Mouse (Mus musculus) liver, embryonic 12.5 days (tissue): ENCODE measurements around the gene Zfp618. TPM values are rescaled to one million over a fixed set of nuclear protein-coding genes. Genes with fewer than 3 reads are reported as not detected.

Experiments
- ATAC-seq: fragments of 200-750 bp; cut with Nextera tagmentation; 2 replicates; pipeline ENCODE4 v1.8.0; 2017; ENCODE audit warnings: moderate number of reproducible peaks, mild to moderate bottlenecking, moderate library complexity
- H3K27ac ChIP-seq: fragments of 300-500 bp; sonication (generic); 2 replicates; pipeline ENCODE4 v1.5.1; 2016; ENCODE audit warnings: mild to moderate bottlenecking
- H3K27me3 ChIP-seq: fragments of 300-500 bp; sonication (generic); replicated peaks from 2 replicates; pipeline ENCODE4 v1.6.1; 2016; ENCODE audit warnings: mild to moderate bottlenecking, moderate library complexity
- H3K36me3 ChIP-seq: fragments of 300-500 bp; sonication (generic); 2 replicates; pipeline ENCODE4 v1.6.1; 2016; ENCODE audit warnings: mild to moderate bottlenecking, moderate library complexity
- H3K4me1 ChIP-seq: fragments of 300-500 bp; sonication (generic); 2 replicates; pipeline ENCODE4 v1.6.1; 2016
- H3K4me2 ChIP-seq: fragments of 300-500 bp; sonication (generic); 2 replicates; pipeline ENCODE4 v1.6.1; 2016; ENCODE audit warnings: mild to moderate bottlenecking, moderate library complexity
- H3K4me3 ChIP-seq: fragments of 300-500 bp; sonication (generic); 2 replicates; pipeline ENCODE4 v1.5.1; 2016; ENCODE audit warnings: mild to moderate bottlenecking, moderate library complexity
- H3K9ac ChIP-seq: fragments of 300-500 bp; sonication (generic); 2 replicates; pipeline ENCODE4 v1.6.1; 2016; ENCODE audit warnings: mild to moderate bottlenecking, moderate library complexity
- H3K9me3 ChIP-seq: fragments of 300-500 bp; sonication (generic); replicated peaks from 2 replicates; pipeline ENCODE4 v1.6.1; 2016; ENCODE audit warnings: mild to moderate bottlenecking, moderate library complexity
- WGBS: fragments of 180-500 bp; shearing (Covaris S2); methylation state at CpG from one replicate; pipeline ENCODE4 v1.1.7; 2016; ENCODE audit not compliant: insufficient replicate concordance; 5-methylcytosine and 5-hydroxymethylcytosine counted together
- polyA plus RNA-seq: library from polyadenylated mRNA; unstranded; fragments of >200 nt; fragmentation: Nextera tagmentation; extraction: Ambion mirVana; gene quantifications from 2 replicates; pipeline ENCODE4 v1.2.1, GENCODE M21; 2016

Zfp618 gene
- polyA plus RNA-seq, 1 experiment from 2014 or later = 5.8 TPM

- WGBS = 71% methylated on average over 5 of the region's 5 CpGs
- no peak overlapping the region for H3K9ac ChIP-seq
- H3K27me3 ChIP-seq = no peaks in the 10 kb centered on the region
These were observed 71.4 kb downstream of the Zfp618 start for GRCm38 (mm10) chr4:63036790-63037189.

GRCm38 (mm10) chr4:63037555-63037954 lies 72.2 kb downstream of the Zfp618 start:
- Histone ChIP-seq H3K4me1 (no peaks in the 10 kb centered on the region), H3K27ac (no peak overlapping the region), H3K4me3 (no peak overlapping the region), H3K4me2 (no peak overlapping the region), H3K9ac (no peak overlapping the region), H3K9me3 (no peaks in the 10 kb centered on the region), H3K27me3 (no peaks in the 10 kb centered on the region), H3K36me3 (no peaks in the 10 kb centered on the region)
- 69% methylated on average over 4 of the region's 4 CpGs for WGBS
- ATAC-seq = no peak

More at GRCm38 (mm10) chr4:63036790-63037189, 71.4 kb downstream of the Zfp618 start:
- no peak overlapping the region for H3K4me3 ChIP-seq
- no peaks in the 10 kb centered on the region for H3K4me1 ChIP-seq
- H3K9me3 ChIP-seq = no peaks in the 10 kb centered on the region
- no peak overlapping the region for H3K27ac ChIP-seq
- H3K4me2 ChIP-seq = no peak overlapping the region
- H3K36me3 ChIP-seq = no peaks in the 10 kb centered on the region
- no peak for ATAC-seq

- Histone ChIP-seq H3K9ac (no peak overlapping the region), H3K4me3 (no peak overlapping the region), H3K4me1 (no peaks in the 10 kb centered on the region), H3K27me3 (no peaks in the 10 kb centered on the region), H3K36me3 (no peaks in the 10 kb centered on the region), H3K4me2 (no peak overlapping the region), H3K27ac (no peak overlapping the region), H3K9me3 (no peaks in the 10 kb centered on the region)
- no peak for ATAC-seq
- WGBS = 35% methylated on average over 2 of the region's 2 CpGs
These were observed 72.9 kb downstream of the Zfp618 start for GRCm38 (mm10) chr4:63038265-63038664.

GRCm38 (mm10) chr4:63038937-63039336 lies 73.6 kb downstream of the Zfp618 start:
- 62% methylated on average over 10 of the region's 10 CpGs for WGBS

GRCm38 (mm10) chr4:63048606-63049005 lies 83.2 kb downstream of the Zfp618 start:
- Histone ChIP-seq H3K4me2 (no peak overlapping the region), H3K27ac (no peak overlapping the region), H3K27me3 (no peaks in the 10 kb centered on the region), H3K4me1 (peaks cover 20% of the 10 kb centered on the region), H3K9me3 (no peaks in the 10 kb centered on the region; the same call in 1 of the 2 replicates), H3K36me3 (no peaks in the 10 kb centered on the region), H3K4me3 (no peak overlapping the region), H3K9ac (no peak overlapping the region)
- ATAC-seq = no peak
- WGBS = 45% methylated on average over 3 of the region's 3 CpGs

More at GRCm38 (mm10) chr4:63038937-63039336, 73.6 kb downstream of the Zfp618 start:
- Histone ChIP-seq H3K4me3 (no peak overlapping the region), H3K4me2 (no peak overlapping the region), H3K36me3 (no peaks in the 10 kb centered on the region), H3K9me3 (no peaks in the 10 kb centered on the region), H3K9ac (no peak overlapping the region), H3K27ac (no peak overlapping the region), H3K27me3 (no peaks in the 10 kb centered on the region), H3K4me1 (no peaks in the 10 kb centered on the region)
- no peak for ATAC-seq

- Histone ChIP-seq H3K4me1 (peaks cover 20% of the 10 kb centered on the region), H3K4me2 (no peak overlapping the region), H3K9ac (no peak overlapping the region), H3K4me3 (no peak overlapping the region), H3K27ac (0 out of 2 replicates have a peak overlapping the region, but pooled peaks have one; percentile 2), H3K36me3 (no peaks in the 10 kb centered on the region), H3K27me3 (no peaks in the 10 kb centered on the region), H3K9me3 (no peaks in the 10 kb centered on the region; the same call in 1 of the 2 replicates)
- ATAC-seq = no peak
These were observed 84.4 kb downstream of the Zfp618 start for GRCm38 (mm10) chr4:63049596-63050318.

- no peaks in the 10 kb centered on the region; the same call in 1 of the 2 replicates for H3K9me3 ChIP-seq
- 57% methylated on average over 4 of the region's 4 CpGs for WGBS
- no peak overlapping the region for H3K9ac ChIP-seq
- peaks cover 20% of the 10 kb centered on the region for H3K4me1 ChIP-seq
- no peaks in the 10 kb centered on the region for H3K36me3 ChIP-seq
- H3K27me3 ChIP-seq = no peaks in the 10 kb centered on the region
- no peak for ATAC-seq
- no peak overlapping the region for H3K4me2 ChIP-seq
- no peak overlapping the region for H3K27ac ChIP-seq
- H3K4me3 ChIP-seq = no peak overlapping the region
These were observed 84.9 kb downstream of the Zfp618 start for GRCm38 (mm10) chr4:63050319-63050676.

- Histone ChIP-seq H3K9ac (no peak overlapping the region), H3K27ac (no peak overlapping the region), H3K4me2 (no peak overlapping the region), H3K9me3 (no peaks in the 10 kb centered on the region; the same call in 1 of the 2 replicates), H3K4me3 (no peak overlapping the region), H3K4me1 (peaks cover 20% of the 10 kb centered on the region), H3K27me3 (no peaks in the 10 kb centered on the region), H3K36me3 (no peaks in the 10 kb centered on the region)
- WGBS = 43% methylated on average over 4 of the region's 4 CpGs
- ATAC-seq = no peak
These were observed 85.6 kb downstream of the Zfp618 start for GRCm38 (mm10) chr4:63050949-63051348.

GRCm38 (mm10) chr4:63051940-63052661 lies 86.7 kb downstream of the Zfp618 start:
- Histone ChIP-seq H3K27me3 (no peaks in the 10 kb centered on the region), H3K36me3 (no peaks in the 10 kb centered on the region), H3K9ac (no peak overlapping the region), H3K9me3 (no peaks in the 10 kb centered on the region; the same call in 1 of the 2 replicates), H3K4me3 (no peak overlapping the region), H3K4me2 (no peak overlapping the region), H3K27ac (peak overlapping the region; percentile 45; the same call in 1 of the 2 replicates), H3K4me1 (peaks cover 20% of the 10 kb centered on the region)
- peak; percentile 46; the same call in 1 of the 2 replicates for ATAC-seq
- WGBS = 36% methylated on average over 7 of the region's 7 CpGs

- Histone ChIP-seq H3K27me3 (no peaks in the 10 kb centered on the region), H3K9ac (no peak overlapping the region), H3K4me2 (no peak overlapping the region), H3K9me3 (no peaks in the 10 kb centered on the region; the same call in 1 of the 2 replicates), H3K4me3 (no peak overlapping the region), H3K4me1 (peaks cover 20% of the 10 kb centered on the region), H3K27ac (no peak overlapping the region), H3K36me3 (no peaks in the 10 kb centered on the region)
- WGBS = 37% methylated on average over 2 of the region's 2 CpGs
- ATAC-seq = 0 out of 2 replicates have a peak, but pooled peaks have one; percentile 9
These were observed 87.3 kb downstream of the Zfp618 start for GRCm38 (mm10) chr4:63052662-63053033.

- no peaks in the 10 kb centered on the region for H3K9me3 ChIP-seq
- no peaks in the 10 kb centered on the region for H3K27me3 ChIP-seq
- H3K4me1 ChIP-seq = peaks cover 14% of the 10 kb centered on the region; the same call in 1 of the 2 replicates
- no peaks in the 10 kb centered on the region for H3K36me3 ChIP-seq
- ATAC-seq = no peak
- no peak overlapping the region for H3K4me2 ChIP-seq
- no peak overlapping the region for H3K4me3 ChIP-seq
- H3K9ac ChIP-seq = no peak overlapping the region
- no peak overlapping the region for H3K27ac ChIP-seq
- WGBS = 73% methylated on average over 10 of the region's 10 CpGs
These were observed 89.9 kb downstream of the Zfp618 start for GRCm38 (mm10) chr4:63055216-63055745.
